Mouse (Mus musculus): ENCODE measurements around the gene Gnao1. TPM values are rescaled to one million over a fixed set of nuclear protein-coding genes. Genes with fewer than 3 reads are reported as not detected.

The Gnao1 gene
- polyA plus RNA-seq, 2 experiments = 4.3 to 13.5 TPM

DNA sequence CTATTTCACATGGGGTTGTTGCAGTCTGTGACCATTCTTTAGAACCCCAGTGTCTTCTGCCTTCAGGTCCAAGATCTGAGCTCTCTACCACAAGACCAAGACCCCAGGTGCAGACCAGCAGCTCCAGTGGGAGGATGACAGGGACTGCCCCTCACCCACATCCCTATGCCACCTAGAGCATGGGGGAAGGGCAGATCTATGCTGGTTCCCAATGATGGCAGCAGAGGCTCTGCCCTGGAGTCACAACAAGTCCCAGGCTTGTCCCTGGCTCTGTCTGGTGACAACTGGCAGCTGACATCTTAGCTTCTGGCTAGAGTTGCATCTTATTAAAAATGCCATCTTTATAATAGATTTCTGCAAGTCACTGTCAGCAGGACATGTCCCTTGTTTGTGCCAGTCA, 73.5 kb downstream of the Gnao1 start:
- H3K9ac ChIP-seq (ENCODE audit: low read depth, low read length, severe bottlenecking) = no peak overlapping the region
- no peak for TF ChIP-seq POLR2A (IDR thresholded peaks at IDR 0.05; ENCODE audit: borderline replicate concordance, extremely low read depth, insufficient read depth, insufficient read length)
- H3K4me3 ChIP-seq (replicated peaks; ENCODE audit: low read length) = no peak overlapping the region
- H3K27ac ChIP-seq (replicated peaks; ENCODE audit: low read depth, low read length) = no peak overlapping the region
- no peaks in the 10 kb centered on the region for H3K36me3 ChIP-seq (ENCODE audit: control insufficient read depth, insufficient read depth, low read length)
- no peak overlapping the region for H3K4me2 ChIP-seq (replicated peaks; ENCODE audit: low read depth, low read length, severe bottlenecking)
- DNase-seq (ENCODE audit: low spot score) (no peak), ATAC-seq (ENCODE audit: low FRiP score, low read depth) (no peak)
- H3K9me3 ChIP-seq (ENCODE audit: control insufficient read depth, low read length) = no peaks in the 10 kb centered on the region
- no peaks in the 10 kb centered on the region for H3K27me3 ChIP-seq (ENCODE audit: control insufficient read depth, insufficient read depth, low read length)
- no peaks in the 10 kb centered on the region for H3K4me1 ChIP-seq (ENCODE audit: control insufficient read depth, insufficient read depth, low read length)

DNA sequence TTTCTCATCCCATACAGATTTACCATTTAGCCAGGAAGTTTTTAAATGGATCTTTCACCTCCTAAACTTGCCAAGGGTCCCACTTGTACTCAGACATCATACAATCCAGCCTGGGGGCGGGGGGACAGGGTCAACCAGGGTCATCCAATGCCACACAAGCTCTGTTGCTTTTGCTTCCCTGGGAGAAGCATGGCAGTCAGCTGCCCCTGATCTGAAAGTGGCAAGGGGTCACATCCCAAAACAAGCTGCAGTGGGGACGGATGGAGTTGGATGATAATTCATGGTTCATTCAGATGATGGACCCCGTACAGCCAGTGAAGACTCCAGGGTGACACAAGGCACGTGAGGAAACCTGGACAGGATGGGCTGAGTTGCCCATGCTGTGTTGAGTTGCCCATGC, 74.0 kb downstream of the Gnao1 start:
- WGBS = 83% methylated on average over 4 of the region's 4 CpGs
- DNase-seq (ENCODE audit: low spot score) = no peak
- Histone ChIP-seq H3K9ac (ENCODE audit: low read depth, low read length, severe bottlenecking) (no peak overlapping the region), H3K4me2 (replicated peaks; ENCODE audit: low read depth, low read length, severe bottlenecking) (no peak overlapping the region), H3K27me3 (ENCODE audit: control insufficient read depth, insufficient read depth, low read length) (no peaks in the 10 kb centered on the region), H3K4me3 (replicated peaks; ENCODE audit: low read length) (no peak overlapping the region), H3K9me3 (ENCODE audit: control insufficient read depth, low read length) (no peaks in the 10 kb centered on the region), H3K27ac (replicated peaks; ENCODE audit: low read depth, low read length) (no peak overlapping the region), H3K4me1 (ENCODE audit: control insufficient read depth, insufficient read depth, low read length) (no peaks in the 10 kb centered on the region), H3K36me3 (ENCODE audit: control insufficient read depth, insufficient read depth, low read length) (no peaks in the 10 kb centered on the region)
- no peak for TF ChIP-seq POLR2A (IDR thresholded peaks at IDR 0.05; ENCODE audit: borderline replicate concordance, extremely low read depth, insufficient read depth, insufficient read length)
- no peak for ATAC-seq (ENCODE audit: low FRiP score, low read depth)

DNA sequence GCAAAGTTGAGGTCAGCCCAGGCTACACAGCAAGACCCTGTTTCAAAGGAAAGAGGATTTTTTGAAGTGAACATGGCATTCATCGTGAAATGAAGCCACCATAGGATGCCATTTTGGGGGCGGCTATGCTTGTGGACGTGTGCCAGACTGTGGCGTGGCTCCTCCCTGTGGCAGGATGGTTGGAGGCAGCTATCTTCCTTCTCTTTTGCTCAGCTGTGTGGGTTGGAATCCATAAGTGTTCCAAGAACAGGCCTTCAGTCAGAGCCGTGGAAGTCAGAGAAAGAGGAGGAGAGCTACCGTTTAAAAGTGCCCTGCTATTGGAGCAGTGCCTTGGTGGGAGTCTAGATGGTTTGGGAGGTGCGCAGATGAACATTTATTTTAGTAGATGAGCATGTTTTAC, 74.5 kb downstream of the Gnao1 start:
- Histone ChIP-seq H3K9ac (ENCODE audit: low read depth, low read length, severe bottlenecking) (no peak overlapping the region), H3K27ac (replicated peaks; ENCODE audit: low read depth, low read length) (no peak overlapping the region), H3K4me2 (replicated peaks; ENCODE audit: low read depth, low read length, severe bottlenecking) (no peak overlapping the region), H3K4me1 (ENCODE audit: control insufficient read depth, insufficient read depth, low read length) (no peaks in the 10 kb centered on the region), H3K36me3 (ENCODE audit: control insufficient read depth, insufficient read depth, low read length) (no peaks in the 10 kb centered on the region), H3K4me3 (replicated peaks; ENCODE audit: low read length) (no peak overlapping the region), H3K27me3 (ENCODE audit: control insufficient read depth, insufficient read depth, low read length) (no peaks in the 10 kb centered on the region), H3K9me3 (ENCODE audit: control insufficient read depth, low read length) (no peaks in the 10 kb centered on the region)
- ATAC-seq (ENCODE audit: low FRiP score, low read depth) (no peak), DNase-seq (ENCODE audit: low spot score) (no peak)
- TF ChIP-seq POLR2A (IDR thresholded peaks at IDR 0.05; ENCODE audit: borderline replicate concordance, extremely low read depth, insufficient read depth, insufficient read length) = no peak
- 87% methylated on average over 7 of the region's 7 CpGs for WGBS

DNA sequence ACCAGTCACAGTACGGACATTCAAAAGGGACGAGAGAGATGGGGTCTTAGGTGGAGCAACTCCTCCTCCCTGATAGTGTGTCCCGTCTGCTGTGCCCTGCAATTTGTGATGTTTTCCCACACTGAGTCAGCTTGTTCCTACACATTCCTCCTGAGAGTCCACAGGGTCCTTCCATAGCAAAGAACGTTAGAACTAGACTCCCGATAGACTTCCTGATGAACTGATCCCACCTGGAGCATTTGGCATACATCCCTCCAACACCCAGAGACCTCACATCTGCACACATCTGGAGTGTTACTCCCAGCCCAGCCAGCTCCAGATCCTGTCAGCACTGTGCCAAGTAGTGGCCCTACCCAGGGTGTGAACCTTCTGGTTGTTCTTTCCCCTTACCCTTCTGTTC, 76.4 kb downstream of the Gnao1 start:
- WGBS = 64% methylated on average over 5 of the region's 5 CpGs
- Histone ChIP-seq H3K27ac (replicated peaks; ENCODE audit: low read depth, low read length) (no peak overlapping the region), H3K9me3 (ENCODE audit: control insufficient read depth, low read length) (no peaks in the 10 kb centered on the region), H3K27me3 (ENCODE audit: control insufficient read depth, insufficient read depth, low read length) (no peaks in the 10 kb centered on the region), H3K4me3 (replicated peaks; ENCODE audit: low read length) (no peak overlapping the region), H3K9ac (ENCODE audit: low read depth, low read length, severe bottlenecking) (no peak overlapping the region), H3K36me3 (ENCODE audit: control insufficient read depth, insufficient read depth, low read length) (no peaks in the 10 kb centered on the region), H3K4me1 (ENCODE audit: control insufficient read depth, insufficient read depth, low read length) (no peaks in the 10 kb centered on the region), H3K4me2 (replicated peaks; ENCODE audit: low read depth, low read length, severe bottlenecking) (no peak overlapping the region)
- TF ChIP-seq POLR2A (IDR thresholded peaks at IDR 0.05; ENCODE audit: borderline replicate concordance, extremely low read depth, insufficient read depth, insufficient read length) = no peak
- DNase-seq (ENCODE audit: low spot score) (peak; percentile 15), ATAC-seq (ENCODE audit: low FRiP score, low read depth) (no peak)

DNA sequence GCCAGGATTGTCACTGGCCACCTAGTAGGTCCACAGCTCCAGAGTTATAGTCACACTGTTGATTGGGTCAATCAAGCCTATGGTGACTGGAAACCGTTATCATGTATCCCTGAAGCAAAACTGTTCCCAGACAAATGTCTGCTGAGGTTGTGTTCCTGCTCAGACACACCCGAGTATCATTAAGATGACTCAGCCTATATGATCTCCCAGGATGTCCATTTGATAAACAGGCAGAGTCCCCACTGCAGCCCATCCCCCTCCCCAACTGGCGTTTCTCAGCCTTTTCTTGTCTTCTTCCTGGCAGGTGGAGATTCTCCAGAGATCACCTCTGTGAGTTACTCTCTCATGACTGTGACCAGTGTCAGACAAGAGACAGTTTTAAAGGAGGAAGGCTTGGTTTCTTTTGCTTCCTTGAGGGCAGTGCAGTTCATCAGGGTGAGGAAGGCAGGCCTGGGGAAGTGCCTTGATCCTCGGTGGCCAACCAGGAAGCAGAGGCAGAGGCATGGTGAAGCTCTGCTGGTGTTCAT, 78.4 kb downstream of the Gnao1 start:
- no peaks in the 10 kb centered on the region for H3K4me1 ChIP-seq (ENCODE audit: control insufficient read depth, insufficient read depth, low read length)
- DNase-seq (ENCODE audit: low spot score) = no peak
- H3K27ac ChIP-seq (replicated peaks; ENCODE audit: low read depth, low read length) = no peak overlapping the region
- WGBS = 61% methylated on average over 4 of the region's 4 CpGs
- no peak overlapping the region for H3K4me3 ChIP-seq (replicated peaks; ENCODE audit: low read length)
- no peaks in the 10 kb centered on the region for H3K27me3 ChIP-seq (ENCODE audit: control insufficient read depth, insufficient read depth, low read length)
- H3K9ac ChIP-seq (ENCODE audit: low read depth, low read length, severe bottlenecking) = no peak overlapping the region
- no peaks in the 10 kb centered on the region for H3K9me3 ChIP-seq (ENCODE audit: control insufficient read depth, low read length)
- H3K4me2 ChIP-seq (replicated peaks; ENCODE audit: low read depth, low read length, severe bottlenecking) = no peak overlapping the region
- no peaks in the 10 kb centered on the region for H3K36me3 ChIP-seq (ENCODE audit: control insufficient read depth, insufficient read depth, low read length)
- no peak for ATAC-seq (ENCODE audit: low FRiP score, low read depth)
- TF ChIP-seq POLR2A (IDR thresholded peaks at IDR 0.05; ENCODE audit: borderline replicate concordance, extremely low read depth, insufficient read depth, insufficient read length) = no peak

Data from limb, embryonic 14.5 days (tissue).